Mouse (Mus musculus) urinary bladder, postnatal 25 days (tissue): ENCODE measurements at regions not wholly inside any gene's neighbourhood (a gene's known extent, or its start where the extent isn't known, plus 50 kb on each side); places are given as distances from the start of the nearest gene placed in this dataset.

Experiments used
- DNase-seq: peaks from one replicate; pipeline ENCODE4 v3.0.0; 2022; ENCODE audit warnings: low spot score

GRCm38 (mm10) chr9:67610696-67611095, 51.2 kb upstream of the Tln2 start:
- DNase-seq, result no peak

DNA sequence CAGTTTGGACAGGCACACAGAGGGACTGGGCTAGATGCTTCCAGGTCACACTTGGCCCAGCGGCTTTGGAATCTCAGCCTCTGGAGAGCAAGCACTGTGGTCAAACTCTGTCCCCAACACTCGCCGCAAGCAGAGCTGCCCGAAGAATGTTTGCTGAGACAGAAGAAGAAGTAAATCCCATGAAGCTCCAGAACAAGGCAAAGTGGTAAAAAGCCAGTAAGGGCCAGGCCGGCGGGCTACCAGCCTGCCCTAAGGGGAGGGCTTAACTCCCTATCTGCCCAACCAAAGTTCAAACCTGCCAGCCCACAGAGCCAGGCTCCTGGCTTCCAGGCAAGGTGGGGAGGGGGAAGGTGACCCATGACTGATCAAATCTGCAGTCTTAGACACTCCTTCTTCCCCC, 52.2 kb upstream of the Tln2 start:
- DNase-seq, result no peak

DNA sequence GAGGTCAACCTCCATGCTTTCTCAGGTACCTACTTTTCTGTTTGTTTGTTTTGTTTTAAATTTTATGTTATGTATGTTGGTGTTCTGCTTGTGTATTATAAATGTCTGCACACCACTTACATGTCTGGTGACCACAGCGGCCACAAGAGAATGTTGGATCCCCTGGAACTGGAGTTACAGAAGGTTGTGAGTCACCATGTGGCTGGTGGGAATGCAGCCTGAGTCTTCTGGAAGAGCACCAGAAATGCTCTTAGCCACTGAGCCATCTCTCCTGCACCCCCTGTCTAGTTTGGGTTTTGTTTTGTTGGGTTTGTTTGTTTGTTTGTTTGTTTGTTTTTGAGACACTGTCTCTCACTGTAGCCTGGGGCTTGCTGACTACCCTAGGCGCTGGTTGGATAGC, 52.6 kb upstream of the Tln2 start:
- no peak for DNase-seq

- no peak for DNase-seq
These were observed 54.7 kb upstream of the Tln2 start for GRCm38 (mm10) chr9:67614068-67614727.

DNA sequence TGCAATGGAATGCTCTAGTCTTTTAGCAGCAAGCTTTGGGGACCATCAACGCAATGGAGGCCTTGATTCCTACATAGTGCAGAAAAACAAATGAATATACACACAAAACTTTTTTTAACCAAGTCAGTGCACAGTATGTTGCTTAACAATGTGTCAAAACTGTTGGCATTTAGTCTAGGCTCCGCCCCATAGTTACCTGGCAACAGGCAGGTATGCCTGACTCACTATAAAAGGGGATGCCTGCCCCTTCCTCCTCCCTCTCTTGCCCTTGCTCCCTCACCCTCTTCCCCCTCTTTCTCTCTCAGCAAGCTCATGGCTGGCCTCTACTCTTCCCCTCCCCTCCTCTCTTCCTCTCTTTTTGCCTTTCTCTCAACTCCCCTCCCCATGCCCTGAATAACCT, 56.7 kb upstream of the Tln2 start:
- no peak for DNase-seq

GRCm38 (mm10) chr9:67617341-67618217, 58.1 kb upstream of the Tln2 start:
- DNase-seq, result no peak

GRCm38 (mm10) chr9:67620945-67621344, 61.4 kb upstream of the Tln2 start:
- DNase-seq, result no peak

DNA sequence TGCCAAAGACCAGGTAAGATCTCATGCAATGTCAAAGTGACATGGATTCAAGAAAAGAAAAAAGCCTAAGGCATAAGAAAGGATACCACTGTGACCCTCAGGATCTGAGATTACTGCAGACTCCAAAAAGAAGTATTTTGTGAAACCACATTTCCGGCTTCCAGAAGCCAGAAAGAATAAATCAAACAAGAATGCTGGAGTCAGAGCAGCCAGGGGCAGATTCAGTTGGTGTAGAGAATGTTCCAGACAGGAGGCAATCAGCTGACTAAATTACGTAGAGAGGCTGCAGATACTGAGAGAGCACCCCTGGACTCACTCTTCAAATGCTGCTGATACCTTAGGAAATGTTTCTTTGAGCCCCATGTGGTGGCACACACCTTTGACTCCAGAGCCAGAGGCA, 67.7 kb upstream of the Tln2 start:
- no peak for DNase-seq

DNA sequence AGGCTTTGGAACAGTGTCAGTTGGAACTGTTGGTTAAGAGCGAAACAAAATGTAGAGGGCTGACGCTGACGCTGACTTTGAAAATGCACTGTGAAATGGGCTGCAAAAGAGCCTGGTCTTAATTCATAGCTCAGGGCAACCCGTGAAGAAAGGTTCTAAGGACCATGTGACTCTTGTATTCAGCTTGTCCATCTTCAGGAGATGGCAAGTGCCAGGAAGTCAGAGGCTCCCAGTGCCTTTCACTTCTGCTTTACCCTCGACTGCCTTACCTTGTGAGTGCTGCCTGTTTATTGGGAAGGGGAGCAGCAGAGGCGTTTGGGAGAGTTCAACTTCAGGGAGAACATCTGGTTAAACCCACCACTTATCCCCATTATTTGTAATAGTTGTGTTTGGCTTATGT, 70.1 kb upstream of the Tln2 start:
- no peak for DNase-seq

DNA sequence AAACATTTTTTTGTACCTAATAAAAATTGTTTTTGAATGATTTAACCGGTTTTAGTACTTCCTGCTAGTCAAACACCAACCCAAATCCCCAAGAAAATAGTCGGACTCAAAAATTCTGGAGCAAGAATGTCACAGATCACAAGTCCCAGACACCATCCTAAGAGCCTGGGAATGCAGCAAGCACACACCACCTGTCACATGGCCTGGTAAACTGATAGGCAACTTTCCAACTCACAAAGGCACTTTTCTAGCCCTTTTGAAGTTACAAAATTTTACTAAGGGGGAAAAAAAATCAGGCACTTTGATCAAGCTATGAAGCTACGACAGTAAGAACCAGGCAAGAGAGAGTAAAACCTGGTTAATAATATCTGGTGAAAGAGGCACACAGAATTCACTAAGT, 70.7 kb upstream of the Tln2 start:
- DNase-seq, result no peak

GRCm38 (mm10) chr9:67631741-67632243, 72.3 kb upstream of the Tln2 start:
- DNase-seq, result no peak

DNA sequence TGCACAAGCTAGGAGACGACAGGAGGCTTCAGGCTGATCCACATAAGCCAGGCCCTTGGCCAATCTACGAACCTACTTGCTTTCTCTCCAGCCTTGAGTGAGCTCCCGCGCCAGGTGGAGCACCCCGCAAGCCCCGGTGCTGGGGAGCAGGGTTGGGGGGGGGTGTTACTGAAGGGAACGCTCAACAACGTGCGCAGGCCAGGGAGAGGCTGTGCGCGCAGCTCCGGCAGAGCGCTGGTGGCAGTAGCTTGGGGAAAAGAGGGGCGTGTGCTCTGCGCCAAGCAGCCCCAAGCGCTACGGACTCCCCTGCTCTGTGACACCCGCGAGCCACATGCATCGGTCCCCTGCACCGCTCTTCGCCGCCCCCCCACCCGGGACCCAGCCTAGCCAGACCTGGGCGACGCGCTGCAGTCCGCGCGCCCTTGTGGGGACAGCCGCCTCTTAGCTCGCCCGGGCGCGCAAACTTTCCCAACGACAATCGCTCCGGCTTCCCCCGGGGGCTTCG, 73.1 kb upstream of the Tln2 start:
- DNase-seq, result peak; percentile 14

GRCm38 (mm10) chr9:67633026-67633741, 73.7 kb upstream of the Tln2 start:
- DNase-seq, result peak; percentile 42

DNA sequence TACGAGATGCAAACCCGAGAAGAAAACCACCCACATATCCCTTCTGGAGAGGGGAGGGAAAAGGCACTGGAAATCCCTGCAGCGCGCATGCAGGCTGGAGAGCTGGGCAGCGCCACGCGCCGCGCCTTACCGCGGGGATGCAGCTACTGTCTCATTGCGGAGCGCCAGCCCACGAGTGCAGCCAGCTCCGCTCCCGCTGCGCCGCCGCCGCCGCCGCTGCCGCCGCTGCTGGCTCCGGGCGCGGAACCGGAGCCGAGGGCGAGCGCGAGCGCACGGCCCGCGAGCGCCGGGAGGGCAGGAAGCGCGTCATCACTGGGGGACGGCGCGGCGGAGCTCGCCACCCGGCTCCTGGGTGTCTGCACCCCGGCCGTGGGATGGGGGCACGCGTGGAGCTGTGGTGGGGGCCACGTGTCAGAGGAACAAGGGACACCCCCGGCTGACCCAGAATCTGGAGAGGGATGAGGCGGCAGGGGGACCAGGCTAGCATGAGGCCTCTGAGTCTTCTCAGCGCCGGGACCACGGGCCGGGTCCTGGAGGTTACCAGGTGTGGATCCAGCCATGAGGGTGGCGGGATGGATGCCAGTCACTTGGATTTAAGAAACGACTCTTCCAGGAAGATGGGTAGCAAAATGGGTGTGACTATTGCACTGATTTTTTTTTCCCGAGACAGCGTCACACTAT, 74.4 kb upstream of the Tln2 start:
- peak; percentile 71 for DNase-seq

DNA sequence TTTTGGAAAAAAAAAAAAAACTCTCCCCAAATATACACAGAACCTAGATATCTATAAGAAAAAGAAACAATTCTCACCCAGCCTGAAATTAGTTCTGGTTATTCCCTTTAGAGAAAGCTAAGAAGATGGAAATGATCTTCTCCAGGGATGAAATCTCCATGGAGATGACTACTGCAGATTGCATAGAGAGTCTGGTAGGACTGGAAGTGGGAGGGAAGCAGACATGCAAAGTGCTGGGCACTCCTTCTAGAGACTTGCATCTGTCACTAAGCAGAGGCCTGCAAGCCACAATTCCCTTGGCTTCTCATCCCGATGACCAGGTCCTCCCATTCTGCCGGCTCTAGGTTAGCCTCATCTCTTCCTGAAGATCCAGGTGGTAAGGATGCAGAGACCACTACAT, 87.3 kb upstream of the Tln2 start:
- no peak for DNase-seq

- no peak for DNase-seq
These were observed 94.5 kb upstream of the C2cd4b start for GRCm38 (mm10) chr9:67664773-67665172.

GRCm38 (mm10) chr9:67670261-67671020, 88.8 kb upstream of the C2cd4b start:
- no peak for DNase-seq

- no peak for DNase-seq
These were observed 82.3 kb upstream of the C2cd4b start for GRCm38 (mm10) chr9:67676906-67677305.

- DNase-seq, result peak; percentile 49
These were observed 75.9 kb upstream of the C2cd4b start for GRCm38 (mm10) chr9:67683367-67683766.

DNA sequence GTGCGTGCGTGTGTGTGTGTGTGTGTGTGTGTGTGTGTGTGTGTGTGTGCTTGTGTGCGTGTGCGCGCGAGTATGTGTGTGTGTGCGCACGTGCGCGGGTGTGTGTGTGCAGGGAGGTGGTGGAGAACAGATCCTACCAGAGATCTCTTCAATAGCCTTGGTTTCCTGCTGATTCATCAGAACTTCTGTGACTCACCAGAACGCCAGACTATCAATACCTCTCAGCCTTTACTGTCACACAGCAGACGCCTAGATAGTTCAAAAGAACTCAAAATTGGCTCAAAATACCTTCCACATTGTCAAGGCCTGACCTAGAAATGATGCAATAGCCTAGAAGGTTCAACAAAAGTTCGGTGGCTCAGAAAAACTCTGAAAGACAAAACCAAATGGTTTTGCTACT, 66.8 kb upstream of the C2cd4b start:
- no peak for DNase-seq

DNA sequence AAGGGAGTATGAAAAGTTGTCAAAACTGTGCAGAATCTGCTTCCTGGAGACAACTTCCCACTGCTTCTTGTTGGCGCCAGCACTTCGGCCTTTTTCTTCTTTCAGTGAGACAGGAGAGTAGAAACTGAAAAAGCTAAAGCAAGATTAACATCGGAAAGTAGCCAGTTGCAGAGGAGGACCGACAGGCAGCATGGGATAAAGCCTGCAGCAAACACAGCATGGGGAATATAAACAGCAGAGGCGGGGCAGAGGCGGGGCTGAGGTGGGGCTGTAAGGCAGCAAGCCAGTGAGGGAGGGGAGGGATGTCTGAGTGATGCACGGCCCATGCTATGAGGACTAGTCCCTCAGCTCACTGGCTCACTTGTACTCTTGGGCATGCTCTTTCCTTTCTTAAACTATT, 65.5 kb upstream of the C2cd4b start:
- DNase-seq, result no peak
